Mouse (Mus musculus) heart, adult 2 months (tissue): ENCODE data around the gene Vegfd. TPM values are rescaled to one million over a fixed set of nuclear protein-coding genes. Genes with fewer than 3 reads are reported as not detected.

Experiments used
- DNase-seq, 2 experiments: peaks; one replicate each; pipeline ENCODE4 v3.0.0; 2021
- H3K27ac ChIP-seq: fragments of 200-600 bp; 2 replicates; pipeline ENCODE4 v1.8.1; 2022
- H3K27me3 ChIP-seq: fragments of 200-500 bp; 2 replicates; pipeline ENCODE4 v1.6.1; 2012; ENCODE audit warnings: mild to moderate bottlenecking, low read length, inconsistent platforms, mixed read lengths; ENCODE audit not compliant: control insufficient read depth, insufficient read depth
- H3K36me3 ChIP-seq: fragments of 200-500 bp; 2 replicates; pipeline ENCODE4 v1.6.1; 2012; ENCODE audit warnings: low read length, inconsistent platforms; ENCODE audit not compliant: control insufficient read depth, insufficient read depth
- H3K4me1 ChIP-seq: fragments of 200-500 bp; 2 replicates; pipeline ENCODE4 v1.6.1; 2011; ENCODE audit warnings: low read length; ENCODE audit not compliant: control insufficient read depth, insufficient read depth
- H3K4me3 ChIP-seq: fragments of 200-600 bp; 2 replicates; pipeline ENCODE4 v1.8.1; 2022
- H3K79me2 ChIP-seq: fragments of 200-500 bp; replicated peaks from 2 replicates; pipeline ENCODE4 v1.6.1; 2012; ENCODE audit warnings: mild to moderate bottlenecking, inconsistent platforms, low read length, moderate library complexity, mixed read lengths; ENCODE audit not compliant: control insufficient read depth, insufficient read depth
- H3K9ac ChIP-seq: fragments of 200-500 bp; 2 replicates; pipeline ENCODE4 v1.6.1; 2012; ENCODE audit warnings: low read depth, mild to moderate bottlenecking, control low read depth, inconsistent platforms, low read length, mixed read lengths
- CTCF ChIP-seq: fragments of 200-600 bp; IDR thresholded peaks from 2 replicates; pipeline ENCODE4 v1.8.1; 2022; ENCODE audit warnings: antibody characterized with exemption, mild to moderate bottlenecking, moderate library complexity
- EP300 ChIP-seq: fragments of 200-500 bp; IDR thresholded peaks from 2 replicates; pipeline ENCODE4 v1.6.1; 2011; ENCODE audit warnings: low read depth, low read length, control low read depth; ENCODE audit not compliant: insufficient read depth
- POLR2A ChIP-seq: fragments of 200-500 bp; IDR thresholded peaks from 2 replicates; pipeline ENCODE4 v1.6.1; 2011; ENCODE audit warnings: mild to moderate bottlenecking, low read depth, low read length, control low read depth; ENCODE audit not compliant: insufficient read depth
- WGBS: fragments of 180-500 bp; shearing (Covaris S2); methylation state at CpG from one replicate; pipeline ENCODE4 v1.1.7; 2018; 5-methylcytosine and 5-hydroxymethylcytosine counted together
- intact Hi-C: fragments of 180-260 bp; cut with DNase I; formaldehyde crosslinking; loops from one replicate; pipeline ENCODE4 v1.15.1; 2025
- long read RNA-seq: library from polyadenylated mRNA; stranded (forward); transcript quantifications from one replicate; pipeline ENCODE4 v2.0.0, GENCODE M21; 2021
- polyA plus RNA-seq: library from polyadenylated mRNA; depleted of rRNA; stranded (reverse); fragments of >200 nt; gene quantifications from 2 replicates; pipeline ENCODE4 v1.2.3, GENCODE M21; 2012; rRNA removed
- total RNA-seq, 2 experiments: library from RNA; stranded (reverse); gene quantifications; 2 replicates each; pipeline ENCODE4 v1.2.3; 2021

The Vegfd gene
- total RNA-seq (1 to 10 TPM; 1.4 to 2.8 TPM), polyA plus RNA-seq (2.0 and 3.0 TPM in 2 replicates)
- long read RNA-seq, partial matches to known transcripts: 2 of 2 reads
- long read RNA-seq, other reads (novel, unspliced or antisense): 0 of 2 reads

GRCm38 (mm10) chrX:164373081-164373480, at the start of gene Vegfd:
TSS of gene Vegfd (plus strand) at chrX:164373378.
- Histone ChIP-seq H3K36me3 (no peaks in the 10 kb centered on the region), H3K9ac (no peak within 1 kb of the TSS), H3K4me1 (no peaks in the 10 kb centered on the region), H3K27me3 (no peaks in the 10 kb centered on the region), H3K79me2 (no peaks in the 10 kb centered on the region), H3K4me3 (no peak within 1 kb of the TSS), H3K27ac (no peak within 1 kb of the TSS; the same call in 1 of the 2 replicates)
- intact Hi-C loops: no loop called here
- DNase-seq: peak; percentile 21 to 55
- WGBS: 22% methylated on average over 3 of the region's 3 CpGs
- TF ChIP-seq EP300 (no peak), POLR2A (no peak), CTCF (no peak)

GRCm38 (mm10) chrX:164323391-164323913, 49.7 kb upstream of the Vegfd start:
- Histone ChIP-seq H3K79me2 (no peaks in the 10 kb centered on the region), H3K4me3 (no peak overlapping the region), H3K27ac (no peak overlapping the region), H3K36me3 (no peaks in the 10 kb centered on the region), H3K27me3 (no peaks in the 10 kb centered on the region), H3K4me1 (no peaks in the 10 kb centered on the region), H3K9ac (no peak overlapping the region)
- WGBS: 67% methylated on average over 4 of the region's 4 CpGs
- intact Hi-C loops: no loop called here
- TF ChIP-seq EP300 (no peak), CTCF (no peak), POLR2A (no peak)
- no peak for DNase-seq

GRCm38 (mm10) chrX:164330351-164330750, 42.8 kb upstream of the Vegfd start:
- TF ChIP-seq POLR2A (no peak), EP300 (no peak), CTCF (no peak)
- H3K4me3 ChIP-seq: no peak overlapping the region
- DNase-seq: no peak
- no peaks in the 10 kb centered on the region for H3K36me3 ChIP-seq
- WGBS: 79% methylated on average over 2 of the region's 2 CpGs
- no peaks in the 10 kb centered on the region for H3K27me3 ChIP-seq
- no peaks in the 10 kb centered on the region for H3K4me1 ChIP-seq
- no peaks in the 10 kb centered on the region for H3K79me2 ChIP-seq
- no peak overlapping the region for H3K9ac ChIP-seq
- H3K27ac ChIP-seq: no peak overlapping the region
- intact Hi-C loops: no loop called here

- Histone ChIP-seq H3K27me3 (no peaks in the 10 kb centered on the region), H3K9ac (no peak overlapping the region), H3K27ac (no peak overlapping the region), H3K4me1 (no peaks in the 10 kb centered on the region), H3K4me3 (no peak overlapping the region), H3K79me2 (no peaks in the 10 kb centered on the region), H3K36me3 (no peaks in the 10 kb centered on the region)
- 72% methylated on average over 3 of the region's 3 CpGs for WGBS
- TF ChIP-seq POLR2A: no peak
- TF ChIP-seq EP300: no peak
- TF ChIP-seq CTCF: no peak
- no peak for DNase-seq
- intact Hi-C loops: no loop called here
Observed at GRCm38 (mm10) chrX:164330766-164331165, 42.4 kb upstream of the Vegfd start.

GRCm38 (mm10) chrX:164338591-164338990, 34.6 kb upstream of the Vegfd start:
- TF ChIP-seq POLR2A (no peak), CTCF (no peak), EP300 (no peak)
- H3K36me3 ChIP-seq: no peaks in the 10 kb centered on the region
- H3K79me2 ChIP-seq: no peaks in the 10 kb centered on the region
- H3K27me3 ChIP-seq: no peaks in the 10 kb centered on the region
- 84% methylated on average over 4 of the region's 4 CpGs for WGBS
- intact Hi-C loops: no loop called here
- H3K27ac ChIP-seq: no peak overlapping the region
- no peak for DNase-seq
- H3K4me3 ChIP-seq: no peak overlapping the region
- H3K4me1 ChIP-seq: no peaks in the 10 kb centered on the region
- H3K9ac ChIP-seq: no peak overlapping the region

GRCm38 (mm10) chrX:164345359-164345938, 27.7 kb upstream of the Vegfd start:
- Histone ChIP-seq H3K4me3 (no peak overlapping the region), H3K4me1 (no peaks in the 10 kb centered on the region), H3K27ac (no peak overlapping the region), H3K27me3 (no peaks in the 10 kb centered on the region), H3K9ac (no peak overlapping the region), H3K36me3 (no peaks in the 10 kb centered on the region), H3K79me2 (no peaks in the 10 kb centered on the region)
- 76% methylated on average over 4 of the region's 4 CpGs for WGBS
- TF ChIP-seq EP300 (no peak), POLR2A (no peak)
- peak in 1 of 2 experiments; percentile 2 for DNase-seq
- intact Hi-C loops: no loop called here
